Mouse (Mus musculus): Measurements from ENCODE around the gene Yjefn3.
A peak's percentile ranks its signal among the peaks of the same experiment; 100 is the strongest.

Gene Yjefn3

GRCm38 (mm10) chr8:69912478-69913074 is 10.1 kb upstream of the Yjefn3 start:
- ATAC-seq (ENCODE audit: insufficient number of reproducible peaks, low FRiP score, low TSS enrichment) = no peak

DNA sequence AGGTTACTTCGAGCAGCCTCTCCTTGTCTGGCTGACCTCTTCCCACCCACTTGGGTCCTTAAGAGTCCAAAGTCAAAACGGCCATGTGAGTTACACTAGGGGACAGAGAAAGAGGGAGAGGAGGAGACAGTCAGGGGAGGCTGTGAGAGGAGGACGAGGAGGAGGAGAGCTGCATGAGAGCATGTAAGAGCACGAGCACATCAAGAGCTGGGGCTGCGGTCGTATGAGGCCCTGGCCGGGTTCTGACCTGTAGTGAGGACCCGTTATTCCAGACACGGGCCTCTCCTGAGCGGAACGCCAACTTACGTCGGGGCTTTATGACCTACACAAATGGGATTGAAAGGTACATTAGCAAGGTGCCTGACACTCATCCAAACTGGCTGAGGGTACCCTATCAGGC is 9.4 kb upstream of the Yjefn3 start:
- no peak for ATAC-seq (ENCODE audit: insufficient number of reproducible peaks, low FRiP score, low TSS enrichment)

GRCm38 (mm10) chr8:69907106-69907505 is 4.6 kb upstream of the Yjefn3 start:
- no peak for ATAC-seq (ENCODE audit: insufficient number of reproducible peaks, low FRiP score, low TSS enrichment)

GRCm38 (mm10) chr8:69906260-69906659 is 3.7 kb upstream of the Yjefn3 start:
- ATAC-seq (ENCODE audit: insufficient number of reproducible peaks, low FRiP score, low TSS enrichment) = no peak

GRCm38 (mm10) chr8:69904096-69904495 is 1.6 kb upstream of the Yjefn3 start:
- ATAC-seq (ENCODE audit: insufficient number of reproducible peaks, low FRiP score, low TSS enrichment) = no peak

GRCm38 (mm10) chr8:69903063-69903542 is 591 bp upstream of the Yjefn3 start:
- ATAC-seq (ENCODE audit: insufficient number of reproducible peaks, low FRiP score, low TSS enrichment) = peak; percentile 79

DNA sequence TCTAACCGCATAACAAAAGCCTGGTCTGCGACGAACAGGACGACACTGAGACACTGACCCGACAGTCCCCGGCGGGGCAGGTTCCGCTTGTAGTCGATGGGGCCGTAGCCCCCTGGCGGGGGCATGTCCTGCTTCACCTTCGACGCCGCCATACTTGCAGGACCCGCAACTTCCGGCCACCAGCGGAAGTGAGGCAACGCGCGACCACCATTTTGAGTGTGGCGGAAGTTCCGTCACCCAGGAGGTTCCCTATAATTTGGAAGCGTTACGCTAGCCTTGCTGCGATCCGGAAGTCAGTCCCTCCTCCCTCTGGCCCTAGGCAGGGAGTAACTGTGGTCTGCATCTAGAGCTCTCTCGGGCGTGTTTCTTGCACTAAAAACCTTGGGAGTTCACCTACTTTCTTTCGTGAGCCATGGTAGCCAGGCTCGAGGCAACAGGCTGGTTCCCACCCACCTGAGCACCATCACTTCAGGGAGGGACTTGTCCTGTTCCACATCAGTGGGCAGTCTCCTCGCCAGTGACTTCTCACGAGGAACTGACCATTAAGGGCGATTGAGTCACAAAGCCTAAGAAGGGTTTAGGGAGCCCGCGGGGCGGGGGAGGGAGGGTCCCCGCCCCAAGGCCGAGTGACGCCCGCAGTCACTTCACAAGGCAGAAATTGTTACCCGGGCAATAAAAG is 889 bp downstream of the Yjefn3 start:
- peak; percentile 68 for ATAC-seq (ENCODE audit: insufficient number of reproducible peaks, low FRiP score, low TSS enrichment)

DNA sequence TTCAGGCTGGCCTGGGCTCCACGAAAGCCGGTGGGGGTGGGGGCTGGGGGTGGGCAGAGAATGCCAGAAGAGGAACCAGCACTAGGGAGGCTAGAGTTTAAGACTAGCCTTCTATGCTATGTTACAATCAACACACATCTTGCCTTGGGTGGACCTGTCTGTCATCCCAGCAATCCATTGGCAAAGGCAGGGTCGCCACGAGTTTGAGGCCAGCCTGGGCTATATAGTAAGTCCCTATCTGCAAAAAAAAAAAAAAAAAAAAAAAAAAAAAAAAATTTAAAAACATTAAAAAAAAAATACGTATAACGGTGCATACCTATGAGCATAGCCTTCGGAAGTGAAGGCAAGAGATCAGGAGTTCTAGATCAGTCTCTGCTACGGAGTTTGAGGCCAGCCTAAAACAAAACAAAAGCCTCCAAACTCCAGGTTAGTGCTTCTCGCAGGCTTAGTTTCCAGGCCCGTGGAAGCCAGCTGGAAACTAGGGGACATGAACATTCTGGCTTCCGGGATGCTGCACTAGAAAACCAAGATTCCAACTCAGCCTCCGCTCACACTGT is 1.5 kb downstream of the Yjefn3 start:
- no peak for ATAC-seq (ENCODE audit: insufficient number of reproducible peaks, low FRiP score, low TSS enrichment)

DNA sequence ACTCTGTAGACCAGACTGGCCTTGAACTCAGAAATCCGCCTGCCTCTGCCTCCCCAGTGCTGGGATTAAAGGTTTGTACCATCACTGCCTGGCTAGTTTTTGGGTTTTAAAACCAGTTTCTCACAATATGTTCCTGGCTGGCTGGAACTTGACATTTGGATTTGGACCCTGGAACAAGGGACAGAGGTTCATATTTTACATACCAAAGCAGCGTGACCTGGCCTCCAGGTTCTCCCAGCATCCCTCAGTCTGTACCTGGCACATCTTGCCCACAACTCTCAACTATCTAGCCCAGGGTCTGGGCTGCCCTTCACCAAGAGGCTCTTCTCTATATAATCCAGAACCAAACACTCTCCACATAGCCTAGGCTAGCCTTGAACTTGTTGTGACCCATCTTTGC is 2.6 kb downstream of the Yjefn3 start:
- ATAC-seq (ENCODE audit: insufficient number of reproducible peaks, low FRiP score, low TSS enrichment) = no peak

DNA sequence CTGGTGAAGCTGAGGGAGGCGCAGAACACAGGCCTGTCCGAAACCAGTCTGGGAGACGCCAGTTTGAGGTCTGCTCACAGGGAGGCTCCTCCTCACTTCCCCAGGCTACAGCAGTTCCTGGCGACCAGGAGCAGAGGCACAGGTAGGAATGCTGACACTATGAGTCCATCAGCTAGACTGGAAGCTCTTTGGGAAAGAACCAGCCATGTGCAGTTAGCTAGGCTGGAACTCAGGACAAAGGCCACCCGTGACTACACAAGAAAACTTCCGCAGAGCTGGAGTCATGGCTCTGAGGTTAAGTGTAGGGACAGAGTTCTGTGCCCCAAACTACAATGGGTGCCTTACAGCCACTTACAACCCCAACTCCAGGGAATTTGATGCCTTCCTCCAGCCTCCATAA is 4.7 kb downstream of the Yjefn3 start:
- no peak for ATAC-seq (ENCODE audit: insufficient number of reproducible peaks, low FRiP score, low TSS enrichment)

DNA sequence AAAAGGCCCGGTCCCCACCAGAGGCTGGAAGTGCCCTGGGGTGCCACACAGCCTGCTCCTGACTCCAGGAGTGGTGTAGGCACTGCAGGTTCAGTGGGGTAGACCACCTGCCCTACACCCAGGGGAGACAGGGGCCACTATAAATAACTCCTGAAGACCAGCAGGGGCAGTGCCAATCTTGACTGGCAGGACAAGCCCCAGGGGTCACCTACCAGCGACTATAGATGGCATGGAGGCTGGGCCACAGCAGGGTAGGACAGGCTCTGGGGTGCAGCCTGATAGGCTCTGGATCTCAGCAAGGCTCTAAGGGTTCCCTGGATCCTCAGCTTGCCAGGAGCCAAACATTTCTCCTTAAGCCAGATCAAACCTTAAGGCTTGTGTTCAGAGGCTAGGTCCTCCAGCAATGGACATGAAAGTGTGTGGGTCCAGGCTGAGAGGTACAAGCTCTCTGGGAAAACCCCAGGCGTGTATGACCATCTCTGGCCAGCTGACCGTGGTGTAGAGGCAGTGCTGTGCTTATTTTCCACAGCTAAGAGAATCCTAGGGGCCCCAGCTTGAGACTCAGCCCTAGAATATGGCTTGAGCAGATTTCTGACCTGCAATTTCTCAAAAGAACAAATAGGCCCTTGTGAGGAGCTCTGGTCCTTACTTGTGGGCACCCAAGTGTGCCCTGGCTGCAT is 6.6 kb downstream of the Yjefn3 start:
- ATAC-seq (ENCODE audit: insufficient number of reproducible peaks, low FRiP score, low TSS enrichment) = no peak

- ATAC-seq (ENCODE audit: insufficient number of reproducible peaks, low FRiP score, low TSS enrichment) = no peak
Measured at GRCm38 (mm10) chr8:69894836-69895332, 7.6 kb downstream of the Yjefn3 start.

DNA sequence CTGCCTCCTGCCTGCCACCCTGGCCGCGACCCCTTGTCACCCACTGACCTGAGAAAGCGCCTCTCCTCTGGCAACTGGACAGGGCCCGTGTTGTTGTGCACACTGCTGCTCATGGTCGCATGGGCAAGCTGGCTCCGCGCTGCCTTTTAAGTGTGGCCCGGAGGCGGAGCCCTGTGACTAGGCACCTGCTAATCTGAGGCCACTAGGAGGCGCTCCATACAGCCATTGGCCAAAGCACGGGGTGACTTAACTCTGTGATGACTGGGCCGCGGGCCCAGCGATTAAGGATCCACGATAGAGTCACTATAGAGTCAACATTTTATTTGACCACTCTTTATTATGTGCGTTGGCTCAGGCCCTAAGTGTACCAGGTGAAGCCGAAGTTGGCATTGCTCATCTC is 8.6 kb downstream of the Yjefn3 start:
- no peak for ATAC-seq (ENCODE audit: insufficient number of reproducible peaks, low FRiP score, low TSS enrichment)

GRCm38 (mm10) chr8:69890813-69891241 is 11.7 kb downstream of the Yjefn3 start:
- no peak for ATAC-seq (ENCODE audit: insufficient number of reproducible peaks, low FRiP score, low TSS enrichment)

DNA sequence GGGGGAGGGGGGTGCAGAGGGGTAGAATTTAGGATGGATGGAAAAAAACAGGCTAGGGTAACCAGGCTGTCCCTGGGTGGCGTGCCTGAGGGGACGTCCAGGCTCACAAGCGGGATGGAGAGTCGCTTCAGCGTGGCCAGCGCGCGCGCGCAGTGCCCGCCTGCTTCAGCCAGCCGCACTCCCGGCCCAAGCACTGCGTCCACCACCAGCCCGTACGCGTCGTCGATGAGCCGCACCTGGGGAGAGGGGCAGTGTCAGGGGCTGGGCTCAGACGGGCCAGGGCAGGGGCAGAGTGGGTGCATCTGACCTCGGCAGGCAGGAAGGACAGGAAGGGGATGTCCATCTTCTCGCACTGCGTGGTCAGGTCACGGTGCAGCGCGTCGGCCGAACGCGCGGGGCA is 13.6 kb downstream of the Yjefn3 start:
- no peak for ATAC-seq (ENCODE audit: insufficient number of reproducible peaks, low FRiP score, low TSS enrichment)

DNA sequence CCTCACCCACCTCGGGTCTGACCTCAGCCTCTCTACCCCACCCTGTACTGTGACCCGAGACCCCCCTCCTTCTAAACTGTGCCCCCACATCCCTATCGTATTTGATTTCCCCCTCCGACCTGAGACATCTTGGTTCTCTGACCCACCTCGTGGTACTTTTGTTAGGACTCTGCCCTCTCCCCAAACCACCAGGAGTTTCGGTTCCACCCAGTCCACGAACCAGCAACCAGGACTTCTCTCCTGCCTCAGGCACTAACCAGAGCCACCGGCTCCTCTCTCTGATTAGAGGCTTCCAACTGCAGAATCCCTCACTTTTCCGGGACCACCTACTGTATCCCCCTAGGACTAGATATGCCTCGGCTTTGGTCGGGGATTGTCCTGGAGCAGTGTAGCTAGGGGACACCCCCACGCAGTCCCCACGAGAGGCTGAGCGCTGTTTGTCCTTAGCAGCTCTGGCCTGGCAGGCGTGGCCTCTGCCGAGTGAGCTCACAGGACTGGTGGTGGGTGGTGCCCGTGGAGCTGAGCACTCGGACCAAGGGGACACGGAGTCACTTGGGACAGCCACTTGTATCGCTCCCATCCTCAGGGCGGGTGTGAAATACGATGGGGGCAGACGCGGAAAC is 14.2 kb downstream of the Yjefn3 start:
- no peak for ATAC-seq (ENCODE audit: insufficient number of reproducible peaks, low FRiP score, low TSS enrichment)

DNA sequence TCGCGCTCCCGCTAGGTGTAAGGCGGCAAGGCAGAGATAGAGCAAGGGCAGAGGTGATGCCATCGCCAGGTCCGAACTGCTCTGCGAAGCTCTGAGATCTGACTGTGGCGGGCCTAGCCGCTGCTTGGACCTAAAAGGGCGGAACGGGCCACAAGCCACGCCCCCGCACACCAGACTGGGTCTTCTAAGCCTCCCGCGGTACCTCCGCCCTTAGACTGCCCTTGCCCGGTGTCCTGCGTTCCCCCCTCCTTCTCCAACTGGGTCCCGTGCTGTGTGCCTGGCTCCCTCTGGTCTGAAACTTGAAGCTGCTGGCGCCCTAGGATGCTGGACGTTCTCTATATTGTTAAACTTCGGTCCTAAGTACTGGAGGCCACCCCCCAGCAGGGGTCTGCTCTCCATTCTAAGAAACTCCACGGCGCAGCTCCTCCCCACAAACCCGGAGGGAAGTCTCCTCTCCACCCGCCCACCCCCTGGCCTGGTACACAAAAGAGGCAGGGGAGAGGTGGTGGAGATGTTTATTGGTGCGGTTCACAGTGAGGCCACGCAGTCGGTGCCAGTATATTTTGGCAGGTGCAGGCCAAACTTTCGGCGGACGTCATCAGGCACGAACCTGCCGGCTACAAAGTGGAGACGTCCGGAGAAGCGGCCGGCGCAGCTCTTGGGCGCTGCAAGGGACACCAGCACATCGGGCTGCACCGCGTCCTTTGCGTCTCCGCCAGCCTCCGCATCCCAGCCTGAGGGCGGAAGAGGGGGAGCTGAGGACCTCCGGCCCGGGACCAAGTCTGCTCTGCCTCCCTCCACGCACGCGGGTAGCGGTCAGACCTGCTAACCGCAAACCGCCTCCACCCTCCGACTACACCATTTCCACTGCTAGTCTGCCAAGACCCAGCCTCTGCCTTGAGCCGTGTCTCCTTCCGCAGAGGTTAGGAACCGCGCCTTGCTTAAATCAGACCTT is 14.9 kb downstream of the Yjefn3 start, which contains the start of gene Cilp2:
TSS of gene Cilp2 (minus strand) at position 399 of the 955 bp plus-strand sequence.
- no peak for ATAC-seq (ENCODE audit: insufficient number of reproducible peaks, low FRiP score, low TSS enrichment)

DNA sequence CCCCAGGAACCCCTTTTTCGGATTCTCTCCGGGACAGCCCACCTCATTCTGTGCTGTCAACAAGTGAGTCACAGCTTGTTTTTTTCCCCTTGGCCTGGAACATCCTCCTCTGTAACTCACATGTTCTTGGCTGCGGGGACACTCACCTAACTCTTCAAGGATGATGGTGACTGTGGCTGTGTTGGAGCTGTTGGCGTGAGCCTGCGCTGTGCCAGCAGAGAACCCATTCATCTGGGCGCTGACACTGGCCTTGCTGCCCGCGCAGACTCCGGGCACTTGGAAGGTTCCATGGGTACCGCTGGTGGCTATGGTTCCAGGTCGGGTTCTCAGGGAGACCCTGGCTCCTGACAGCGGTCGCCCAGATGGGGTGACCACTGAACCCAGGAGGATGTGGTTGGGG is 18.4 kb downstream of the Yjefn3 start:
- no peak for ATAC-seq (ENCODE audit: insufficient number of reproducible peaks, low FRiP score, low TSS enrichment)

DNA sequence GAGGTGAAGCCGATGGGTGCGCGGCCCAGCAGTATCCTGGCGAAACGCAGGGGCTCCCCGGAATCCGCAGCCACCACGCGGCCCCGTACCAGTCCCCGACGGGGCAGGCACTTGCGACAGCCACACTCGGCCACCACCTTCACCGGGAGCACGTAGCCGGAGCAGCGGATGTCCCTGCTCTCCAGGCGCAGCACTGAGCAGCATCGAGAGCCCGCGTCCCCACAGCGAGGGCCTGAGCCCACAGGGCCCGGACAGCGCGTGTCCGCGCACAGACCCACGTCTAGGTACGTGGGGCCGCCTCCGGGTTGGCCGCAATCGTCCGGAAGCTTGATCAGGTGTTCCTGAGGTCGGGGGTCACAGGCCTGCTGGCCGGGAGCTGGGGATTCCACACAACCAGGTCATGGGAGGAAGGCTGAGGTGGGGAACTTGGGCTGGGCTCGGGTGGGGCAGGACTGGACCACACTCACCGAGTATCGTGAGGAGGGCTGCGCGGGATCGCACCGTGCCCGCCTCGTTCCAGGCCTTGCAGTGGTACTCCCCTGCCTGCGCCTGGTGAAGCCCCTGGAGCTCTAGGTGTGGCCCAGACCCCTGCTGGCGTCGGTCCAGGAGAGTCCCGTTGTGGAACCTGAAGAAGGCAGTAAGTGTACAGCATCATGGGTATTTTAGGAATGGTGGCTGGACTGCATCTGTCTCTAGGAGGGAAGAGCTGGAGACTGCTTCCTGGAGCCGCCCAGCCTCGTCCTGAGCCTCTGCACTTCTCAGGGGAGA is 19.5 kb downstream of the Yjefn3 start:
- ATAC-seq (ENCODE audit: insufficient number of reproducible peaks, low FRiP score, low TSS enrichment) = no peak

Measured in cerebellum, adult (tissue).